Mouse (Mus musculus): ENCODE results near the gene Alkbh5. TPM values are rescaled to one million over a fixed set of nuclear protein-coding genes. Genes with fewer than 3 reads are reported as not detected.
"Not testable (repeated sequence)": the region's sequence is repeated elsewhere in the genome, so short reads cannot be mapped to it uniquely, and the experiment has no call there.

Gene Alkbh5
- polyA plus RNA-seq, 1 experiment from 2014 or later = 34.9 TPM

- ATAC-seq (ENCODE audit: insufficient number of reproducible peaks, low FRiP score, low TSS enrichment, low read depth) = no peak
- H3K4me3 ChIP-seq (ENCODE audit: low read depth, low read length) = no peak overlapping the region
- H3K9me3 ChIP-seq (ENCODE audit: control insufficient read depth, low read length) = no peaks in the 10 kb centered on the region
- no peak overlapping the region for H3K4me2 ChIP-seq (ENCODE audit: low read depth, severe bottlenecking)
- H3K9ac ChIP-seq (ENCODE audit: low read length) = no peak overlapping the region
- no peak for DNase-seq (ENCODE audit: low spot score)
- no peak overlapping the region for H3K27ac ChIP-seq (replicated peaks; ENCODE audit: low read depth, low read length)
- peaks cover 23% of the 10 kb centered on the region; the same call in 1 of the 2 replicates for H3K36me3 ChIP-seq (ENCODE audit: control insufficient read depth, insufficient read depth, low read length)
- no peaks in the 10 kb centered on the region for H3K4me1 ChIP-seq (ENCODE audit: control insufficient read depth, insufficient read depth, low read length)
- no peaks in the 10 kb centered on the region for H3K27me3 ChIP-seq (ENCODE audit: control insufficient read depth, insufficient read depth, low read length)
These were observed 16.9 kb downstream of the Alkbh5 start for GRCm38 (mm10) chr11:60553091-60553490.

- no peak overlapping the region for H3K4me3 ChIP-seq (ENCODE audit: low read depth, low read length)
- no peaks in the 10 kb centered on the region for H3K9me3 ChIP-seq (ENCODE audit: control insufficient read depth, low read length)
- no peaks in the 10 kb centered on the region for H3K27me3 ChIP-seq (ENCODE audit: control insufficient read depth, insufficient read depth, low read length)
- peaks cover 16% of the 10 kb centered on the region; the same call in 1 of the 2 replicates for H3K36me3 ChIP-seq (ENCODE audit: control insufficient read depth, insufficient read depth, low read length)
- ATAC-seq (ENCODE audit: insufficient number of reproducible peaks, low FRiP score, low TSS enrichment, low read depth) (no peak), DNase-seq (ENCODE audit: low spot score) (no peak)
- no peak overlapping the region for H3K9ac ChIP-seq (ENCODE audit: low read length)
- WGBS = 94% methylated on average over 3 of the region's 3 CpGs
- H3K4me2 ChIP-seq (ENCODE audit: low read depth, severe bottlenecking) = no peak overlapping the region
- no peaks in the 10 kb centered on the region for H3K4me1 ChIP-seq (ENCODE audit: control insufficient read depth, insufficient read depth, low read length)
- no peak overlapping the region for H3K27ac ChIP-seq (replicated peaks; ENCODE audit: low read depth, low read length)
These were observed 21.5 kb downstream of the Alkbh5 start for GRCm38 (mm10) chr11:60557675-60558074.

- peaks cover 10% of the 10 kb centered on the region; the same call in 1 of the 2 replicates for H3K36me3 ChIP-seq (ENCODE audit: control insufficient read depth, insufficient read depth, low read length)
- H3K9me3 ChIP-seq (ENCODE audit: control insufficient read depth, low read length) = no peaks in the 10 kb centered on the region
- DNase-seq (ENCODE audit: low spot score) = peak; percentile 69
- no peak overlapping the region for H3K4me3 ChIP-seq (ENCODE audit: low read depth, low read length)
- ATAC-seq (ENCODE audit: insufficient number of reproducible peaks, low FRiP score, low TSS enrichment, low read depth) = no peak
- no peak overlapping the region for H3K4me2 ChIP-seq (ENCODE audit: low read depth, severe bottlenecking)
- H3K4me1 ChIP-seq (ENCODE audit: control insufficient read depth, insufficient read depth, low read length) = no peaks in the 10 kb centered on the region
- no peak overlapping the region for H3K27ac ChIP-seq (replicated peaks; ENCODE audit: low read depth, low read length)
- H3K9ac ChIP-seq (ENCODE audit: low read length) = no peak overlapping the region
- H3K27me3 ChIP-seq (ENCODE audit: control insufficient read depth, insufficient read depth, low read length) = no peaks in the 10 kb centered on the region
- WGBS = 21% methylated on average over 3 of the region's 3 CpGs
These were observed 23.2 kb downstream of the Alkbh5 start for GRCm38 (mm10) chr11:60559342-60559741.

- not testable (repeated sequence) for H3K4me2 ChIP-seq (ENCODE audit: low read depth, severe bottlenecking); H3K36me3 ChIP-seq (ENCODE audit: control insufficient read depth, insufficient read depth, low read length); H3K9ac ChIP-seq (ENCODE audit: low read length); H3K27me3 ChIP-seq (ENCODE audit: control insufficient read depth, insufficient read depth, low read length); ATAC-seq (ENCODE audit: insufficient number of reproducible peaks, low FRiP score, low TSS enrichment, low read depth); H3K27ac ChIP-seq (replicated peaks; ENCODE audit: low read depth, low read length); H3K4me3 ChIP-seq (ENCODE audit: low read depth, low read length); DNase-seq (ENCODE audit: low spot score); H3K9me3 ChIP-seq (ENCODE audit: control insufficient read depth, low read length); H3K4me1 ChIP-seq (ENCODE audit: control insufficient read depth, insufficient read depth, low read length)
- WGBS = 82% methylated on average over 9 of the region's 12 CpGs
These were observed 37.8 kb downstream of the Alkbh5 start for GRCm38 (mm10) chr11:60574006-60574405.

Other genes starting within 250 kb of the Alkbh5 start
- 10.6 and 12.2 TPM in 2 replicates for gene Tom1l2, start 183.5 kb upstream of the Alkbh5 start, polyA plus RNA-seq (2014; fragmentation: Nextera tagmentation; extraction: Ambion mirVana)
- gene Drc3, start 183.1 kb upstream of the Alkbh5 start, polyA plus RNA-seq (2014; fragmentation: Nextera tagmentation; extraction: Ambion mirVana) = 1.4 and 1.9 TPM in 2 replicates
- gene Gid4, start 119.2 kb upstream of the Alkbh5 start, polyA plus RNA-seq (2014; fragmentation: Nextera tagmentation; extraction: Ambion mirVana) = 28.6 and 30.8 TPM in 2 replicates
- 48.4 and 53.7 TPM in 2 replicates for gene Atpaf2, start 117.9 kb upstream of the Alkbh5 start, polyA plus RNA-seq (2014; fragmentation: Nextera tagmentation; extraction: Ambion mirVana)
- gene Drg2, start 81.8 kb upstream of the Alkbh5 start, polyA plus RNA-seq (2014; fragmentation: Nextera tagmentation; extraction: Ambion mirVana) = 129 and 137 TPM in 2 replicates
- 0.17 and 0.31 TPM in 2 replicates for gene Myo15, start 67.0 kb upstream of the Alkbh5 start, polyA plus RNA-seq (2014; fragmentation: Nextera tagmentation; extraction: Ambion mirVana)
- 98.5 and 102 TPM in 2 replicates for gene Llgl1, start 163.3 kb downstream of the Alkbh5 start, polyA plus RNA-seq (2014; fragmentation: Nextera tagmentation; extraction: Ambion mirVana)
- gene Flii, start 190.9 kb downstream of the Alkbh5 start, polyA plus RNA-seq (2014; fragmentation: Nextera tagmentation; extraction: Ambion mirVana) = 60.0 and 65.5 TPM in 2 replicates
- gene Mief2, start 192.0 kb downstream of the Alkbh5 start, polyA plus RNA-seq (2014; fragmentation: Nextera tagmentation; extraction: Ambion mirVana) = 15.0 and 15.6 TPM in 2 replicates
- 20.8 and 26.5 TPM in 2 replicates for gene Top3a, start 241.0 kb downstream of the Alkbh5 start, polyA plus RNA-seq (2014; fragmentation: Nextera tagmentation; extraction: Ambion mirVana)
- gene Smcr8, start 241.1 kb downstream of the Alkbh5 start, polyA plus RNA-seq (2014; fragmentation: Nextera tagmentation; extraction: Ambion mirVana) = 9.0 and 9.2 TPM in 2 replicates